Mouse (Mus musculus): ENCODE measurements at regions not wholly inside any gene's neighbourhood (a gene's known extent, or its start where the extent isn't known, plus 50 kb on each side); places are given as distances from the start of the nearest gene placed in this dataset.
A peak's percentile ranks its signal among the peaks of the same experiment; 100 is the strongest.
"Not testable (repeated sequence)": the region's sequence is repeated elsewhere in the genome, so short reads cannot be mapped to it uniquely, and the experiment has no call there.

DNA sequence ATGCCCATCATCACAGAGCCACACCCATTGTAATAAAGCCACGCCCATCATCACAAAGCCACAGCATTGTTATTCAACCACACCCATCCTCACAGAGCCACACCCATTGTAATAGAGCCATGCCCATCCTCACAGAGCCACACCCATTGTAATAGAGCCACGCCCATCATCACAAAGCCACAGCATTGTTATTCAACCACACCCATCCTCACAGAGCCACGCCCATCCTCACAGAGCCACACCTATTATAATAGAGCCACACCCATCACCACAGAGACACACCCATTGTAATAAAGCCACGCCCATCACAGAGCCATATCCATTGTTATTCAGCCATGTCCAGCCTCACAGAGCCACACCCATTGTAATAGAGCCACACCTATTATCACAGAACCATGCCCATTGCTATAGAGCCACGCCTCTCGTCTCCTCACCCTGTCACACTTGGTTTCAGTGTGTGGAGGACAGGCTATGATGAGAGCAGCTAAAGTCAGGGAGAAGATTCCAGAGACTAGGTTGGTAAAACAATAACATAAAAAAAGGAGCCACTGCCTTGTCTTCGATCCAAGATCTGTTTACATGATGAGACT, 85.6 kb downstream of the Gxylt1 start:
- no peak for DNase-seq (ENCODE audit: low spot score in 2 of 2)
- intact Hi-C loops (cut with DNase I) = no loop called here

DNA sequence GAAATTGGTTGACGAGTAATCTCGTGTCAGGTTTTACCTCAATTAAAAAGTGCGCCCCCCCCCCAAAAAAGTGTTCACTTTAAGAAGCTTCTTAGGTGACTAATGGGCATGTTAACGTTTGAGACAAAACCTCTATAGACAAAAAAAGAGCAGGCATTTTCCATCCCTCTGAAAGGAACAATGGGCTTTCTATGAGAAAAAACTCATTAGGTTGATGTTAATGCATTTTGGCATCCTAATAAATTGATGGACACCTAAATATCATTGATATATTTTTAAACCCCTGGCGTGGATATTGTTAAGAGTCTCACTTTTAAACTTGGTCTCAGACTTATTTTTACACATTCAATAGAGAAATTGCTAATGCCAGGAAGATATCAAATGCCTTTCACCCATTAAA, 98.8 kb downstream of the Gxylt1 start:
- intact Hi-C loops (cut with DNase I) = no loop called here
- DNase-seq (ENCODE audit: low spot score in 2 of 2) = no peak

DNA sequence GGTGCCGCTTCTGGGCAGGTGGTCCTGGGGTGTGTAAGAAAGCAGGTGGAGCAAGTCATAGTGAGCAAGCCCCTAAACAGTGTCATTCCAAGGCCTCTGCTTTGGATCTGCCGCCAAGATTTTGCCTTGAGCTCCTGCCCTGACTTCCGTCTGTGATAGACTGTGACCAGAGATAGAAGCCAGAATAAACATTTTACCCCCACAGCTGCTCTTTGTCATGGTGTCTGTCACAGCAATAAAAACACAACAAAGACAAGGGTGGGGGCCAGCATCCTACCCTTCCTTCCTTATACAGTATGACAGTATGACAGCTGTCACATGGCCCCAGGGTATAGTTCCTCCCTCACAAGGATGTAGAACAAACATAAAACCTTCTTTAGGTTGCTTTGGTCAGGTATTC, 106.2 kb downstream of the Gxylt1 start:
- no peak for DNase-seq (ENCODE audit: low spot score in 2 of 2)
- intact Hi-C loops (cut with DNase I) = no loop called here

DNA sequence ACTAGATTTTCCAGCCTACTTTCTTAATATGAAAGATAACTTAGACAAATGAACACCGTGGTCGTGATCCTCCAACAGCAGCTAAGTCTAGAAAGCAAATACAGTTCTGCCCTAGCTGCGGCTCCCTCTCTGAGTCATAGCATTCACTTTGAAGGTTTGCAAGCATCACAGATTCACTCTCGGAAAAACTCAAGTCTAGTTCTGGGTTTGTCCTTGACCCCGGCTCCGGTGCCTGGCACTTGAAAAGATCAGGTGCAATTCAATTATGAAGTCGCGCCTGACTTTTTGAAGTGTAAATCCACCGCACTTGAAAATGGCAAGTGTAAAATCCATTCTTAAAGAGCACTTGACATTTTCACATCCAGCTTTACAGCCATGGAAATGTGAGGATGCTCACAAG, 107.5 kb downstream of the Gxylt1 start:
- DNase-seq (ENCODE audit: low spot score in 2 of 2) = no peak
- intact Hi-C loops (cut with DNase I) = no loop called here

DNA sequence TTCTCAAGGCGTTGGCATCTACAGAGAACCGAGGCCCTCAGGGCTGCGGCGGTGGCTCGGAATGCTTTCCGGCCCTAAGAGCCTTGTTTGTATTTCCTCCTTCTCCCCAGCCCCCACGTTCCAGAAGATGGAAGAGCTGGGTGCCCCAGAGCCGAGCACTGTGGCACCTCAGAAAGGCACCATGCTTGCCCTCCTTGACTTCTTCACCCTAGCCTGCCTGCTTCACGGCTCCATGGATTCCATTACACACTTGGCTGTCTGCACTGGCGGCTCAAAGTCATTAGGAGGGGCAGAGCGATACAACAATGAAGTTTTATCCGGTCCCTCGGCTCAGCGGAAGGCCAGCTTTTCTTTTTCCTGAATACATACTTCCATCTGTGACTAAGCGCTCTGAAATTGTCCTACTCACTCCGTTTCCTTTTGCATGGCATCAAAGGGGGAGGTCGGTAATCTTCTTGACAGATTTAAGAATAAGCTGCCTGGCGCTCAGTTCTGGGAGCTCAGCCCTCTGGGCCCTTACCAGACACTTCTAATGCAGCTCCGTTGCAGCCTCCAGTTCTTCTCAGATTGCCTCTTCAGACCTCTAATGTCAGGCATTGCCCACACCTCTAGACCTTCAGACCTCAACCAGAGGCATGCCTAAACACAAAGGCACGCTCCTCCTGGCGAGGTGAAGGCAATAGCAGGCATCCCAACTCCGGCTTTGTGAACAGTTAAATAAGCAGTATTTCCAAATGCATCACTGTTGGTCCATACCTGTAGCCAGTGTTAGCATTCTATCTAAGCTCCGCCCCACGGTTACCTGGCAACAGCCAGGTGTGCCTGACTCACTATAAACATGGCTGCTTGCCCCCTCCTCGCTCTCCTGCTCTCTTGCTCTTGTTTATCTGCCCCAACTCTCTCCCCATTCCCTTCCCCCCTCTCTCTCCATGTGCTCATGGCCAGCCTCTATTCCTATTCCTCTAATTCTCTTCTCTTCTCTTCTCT, 112.8 kb downstream of the Gxylt1 start:
- intact Hi-C loops (cut with DNase I) = no loop called here
- DNase-seq (ENCODE audit: low spot score in 2 of 2) = no peak

DNA sequence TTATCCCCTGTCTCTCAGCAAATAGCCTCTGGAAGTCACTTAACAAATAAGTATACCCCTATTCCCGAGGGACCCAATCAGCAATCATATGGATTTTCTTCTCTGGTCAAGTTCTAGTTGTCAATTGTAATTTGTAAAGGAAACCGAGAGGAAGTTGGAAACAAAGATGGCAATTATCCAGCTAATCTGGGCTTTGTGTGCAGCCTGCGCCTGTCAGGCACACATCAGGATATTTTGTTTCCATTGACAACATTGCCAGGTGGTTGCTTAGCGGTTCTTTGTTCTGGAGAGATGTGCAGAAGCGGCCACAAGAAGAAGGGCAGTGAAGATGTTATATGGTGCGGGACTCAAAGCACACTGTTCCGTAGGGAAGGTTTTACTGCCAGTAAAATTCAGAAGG, 113.7 kb downstream of the Gxylt1 start:
- DNase-seq (ENCODE audit: low spot score in 2 of 2) = no peak
- intact Hi-C loops (cut with DNase I) = no loop called here

DNA sequence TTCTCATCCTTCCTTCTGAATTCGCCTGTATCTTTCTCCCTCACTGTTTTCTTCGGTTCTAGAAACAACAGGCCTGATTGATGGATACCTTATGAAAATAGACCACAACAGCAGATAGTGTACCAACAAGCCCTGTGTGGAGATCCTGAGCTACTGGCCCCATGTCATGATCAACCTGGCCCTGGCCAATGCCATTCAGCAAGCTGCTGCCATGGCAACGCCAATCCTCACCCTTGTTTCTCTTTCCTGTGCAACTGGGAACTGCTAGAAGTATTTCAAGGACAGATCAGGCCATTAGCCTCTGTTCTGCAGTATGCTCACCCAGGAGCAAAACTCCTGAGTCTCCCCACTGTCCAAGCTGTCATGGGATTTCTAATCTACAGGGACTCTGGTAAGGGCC, 119.2 kb downstream of the Gxylt1 start:
- DNase-seq (ENCODE audit: low spot score in 2 of 2) = no peak
- intact Hi-C loops (cut with DNase I) = no loop called here

DNA sequence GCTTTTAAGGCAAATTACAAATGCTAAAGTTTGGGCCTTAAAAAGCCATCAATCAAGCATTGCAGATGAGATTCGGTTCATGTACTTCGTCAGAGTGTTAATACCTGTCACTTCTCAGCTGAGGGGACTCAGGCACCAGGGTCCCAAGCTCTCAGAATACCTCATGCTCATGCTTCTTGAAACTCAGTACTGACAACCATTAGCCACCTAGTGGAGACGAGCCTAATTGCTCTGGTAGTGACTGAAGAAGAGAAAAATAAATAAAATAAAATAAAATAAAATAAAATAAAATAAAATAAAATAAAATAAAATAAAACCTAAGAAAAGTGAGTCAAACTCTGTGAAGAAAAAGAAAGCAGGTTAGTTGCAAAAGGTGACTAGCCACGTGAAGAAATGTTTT, 121.0 kb downstream of the Gxylt1 start:
- no peak for DNase-seq (ENCODE audit: low spot score in 2 of 2)
- intact Hi-C loops (cut with DNase I) = no loop called here

DNA sequence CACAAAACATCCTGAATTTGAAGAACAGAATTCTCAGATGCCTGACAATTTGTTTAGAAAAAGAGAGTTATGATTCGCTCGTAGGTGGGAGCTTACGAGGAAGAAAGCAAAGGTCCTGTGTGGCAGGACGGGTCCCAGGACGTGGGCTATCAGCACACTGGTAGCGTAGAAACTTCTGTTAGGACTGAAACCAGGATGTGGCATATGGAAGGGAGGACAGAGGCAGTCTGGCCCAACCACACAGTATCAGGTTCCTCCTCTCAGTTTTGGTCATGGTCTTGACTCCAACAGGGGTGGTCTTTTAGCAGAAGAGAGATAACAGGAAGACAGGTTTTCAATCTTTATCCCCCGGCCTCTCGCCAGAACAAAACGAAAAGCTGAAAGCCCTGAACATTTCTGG, 130.1 kb downstream of the Gxylt1 start:
- no peak for DNase-seq (ENCODE audit: low spot score in 2 of 2)
- intact Hi-C loops (cut with DNase I) = no loop called here

DNA sequence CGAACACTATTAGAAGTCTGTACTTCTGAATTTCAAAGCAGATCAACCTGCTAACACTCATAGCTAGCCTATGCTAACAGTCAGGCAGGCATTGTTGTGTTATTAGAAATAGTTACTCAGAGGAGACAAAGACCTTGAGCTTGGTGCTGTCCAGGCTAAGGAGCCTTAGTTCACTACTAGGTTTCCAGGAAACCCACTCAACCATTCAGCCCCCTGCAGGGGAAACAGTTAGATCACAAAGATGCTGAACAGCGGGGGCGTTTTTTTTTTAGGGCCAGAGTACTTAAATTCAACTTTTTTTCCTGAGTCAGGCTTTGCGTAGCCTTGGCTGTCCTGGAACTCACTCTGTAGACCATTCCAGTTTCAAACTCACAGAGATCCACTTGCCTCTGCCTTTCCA, 130.7 kb downstream of the Gxylt1 start:
- no peak for DNase-seq (ENCODE audit: low spot score in 2 of 2)

DNA sequence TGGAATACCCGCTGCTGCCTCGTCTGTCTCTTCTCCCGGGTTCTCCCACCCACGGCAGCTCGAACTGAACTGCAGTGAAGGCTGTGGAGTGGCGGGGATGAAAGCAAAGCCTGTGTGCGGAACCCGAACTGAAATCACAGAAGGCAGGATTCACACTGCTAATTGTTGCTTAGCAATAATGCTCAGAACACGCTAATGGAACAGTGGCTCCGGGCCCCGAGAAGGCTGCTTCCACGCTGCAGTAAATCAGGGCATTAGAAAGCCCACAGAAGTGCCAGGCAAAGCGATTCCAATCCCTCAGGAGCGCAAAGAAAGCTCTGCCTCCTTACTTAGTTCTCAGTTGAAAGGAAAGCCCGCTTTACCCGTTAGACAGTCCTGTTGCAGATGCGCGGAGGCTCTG, 141.6 kb downstream of the Gxylt1 start:
- intact Hi-C loops (cut with DNase I) = no loop called here
- DNase-seq (ENCODE audit: low spot score in 2 of 2) = peak; percentile 50 to 59

More for the DNA sequence above, 130.7 kb downstream of the Gxylt1 start:
- intact Hi-C loops (cut with DNase I) = no loop called here

DNA sequence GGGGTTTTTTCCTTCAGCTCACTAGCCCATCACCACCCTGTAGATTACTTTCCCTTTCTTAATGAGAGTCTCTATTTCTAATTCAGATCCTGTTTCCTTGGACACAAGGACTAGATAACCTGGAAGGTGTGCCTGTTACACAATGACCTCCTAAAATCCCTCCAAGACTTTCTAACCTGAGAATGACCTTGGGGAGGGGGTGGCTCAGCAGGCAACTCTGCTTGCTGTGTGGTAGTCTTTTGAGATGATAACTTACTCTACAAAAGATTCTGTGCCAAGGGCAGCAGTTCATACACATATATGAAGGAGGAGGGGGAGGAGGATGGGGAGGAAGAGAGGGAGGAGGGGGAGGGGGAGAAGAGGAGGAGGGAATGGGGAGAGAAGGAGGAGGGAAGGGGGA, 143.9 kb downstream of the Gxylt1 start:
- intact Hi-C loops (cut with DNase I) = no loop called here
- DNase-seq (ENCODE audit: low spot score in 2 of 2) = no peak

DNA sequence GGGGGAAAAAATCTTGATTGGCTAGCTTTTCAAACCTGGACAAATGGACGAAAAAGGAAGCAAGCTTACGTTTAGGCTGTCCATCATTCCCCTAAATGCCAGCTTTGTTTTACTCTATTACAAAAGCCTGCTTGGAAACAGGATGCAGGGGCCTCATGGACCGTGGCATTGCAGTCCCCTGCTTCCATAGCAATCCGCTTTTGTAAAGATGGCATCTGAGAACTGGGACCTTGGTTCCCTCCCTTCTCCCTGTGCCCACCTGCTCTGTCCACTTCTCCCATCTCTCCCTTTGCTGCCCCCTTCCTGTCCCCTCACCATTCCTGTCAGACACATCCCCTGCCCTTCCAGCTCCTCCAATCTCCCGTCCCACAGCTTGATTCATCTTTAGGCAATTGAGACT, 149.7 kb downstream of the Gxylt1 start:
- intact Hi-C loops (cut with DNase I) = no loop called here
- no peak for DNase-seq (ENCODE audit: low spot score in 2 of 2)

DNA sequence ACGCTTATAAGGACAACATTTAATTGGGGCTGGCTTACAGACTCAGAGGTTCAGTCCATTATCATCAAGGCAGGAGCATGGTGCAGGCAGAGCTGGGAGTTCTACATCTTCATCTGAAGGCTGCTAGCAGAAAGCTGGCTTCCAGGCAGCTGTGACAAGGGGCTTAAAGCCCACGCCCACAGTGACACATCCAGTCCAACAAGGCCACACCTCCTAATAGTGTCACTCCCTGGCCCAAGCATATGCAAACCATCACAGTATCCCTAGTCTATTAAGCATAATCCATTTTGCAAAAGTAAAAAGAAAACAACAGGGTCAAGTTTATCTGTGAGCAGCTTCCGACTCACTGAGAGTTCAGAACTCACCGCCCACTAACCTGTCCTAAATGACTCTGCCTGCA, 153.8 kb downstream of the Gxylt1 start:
- intact Hi-C loops (cut with DNase I) = no loop called here
- DNase-seq (ENCODE audit: low spot score in 2 of 2) = no peak

DNA sequence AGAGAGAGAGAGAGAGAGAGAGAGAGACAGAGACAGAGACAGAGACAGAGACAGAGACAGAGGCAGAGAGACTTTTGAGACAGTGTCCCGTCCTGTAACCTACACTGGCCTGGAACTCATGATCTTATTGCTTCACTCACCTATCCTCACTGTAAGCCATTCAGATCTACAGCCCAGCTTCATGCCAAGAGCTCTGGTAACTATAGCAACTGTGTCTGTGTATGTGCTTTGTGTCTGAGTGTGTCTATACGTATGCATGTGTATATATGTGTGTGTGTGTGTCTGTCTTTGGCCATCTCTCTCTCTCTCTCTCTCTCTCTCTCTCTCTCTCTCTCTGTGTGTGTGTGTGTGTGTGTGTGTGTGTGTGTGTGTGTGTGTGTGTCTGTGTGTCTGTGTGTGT, 157.2 kb downstream of the Gxylt1 start:
- intact Hi-C loops (cut with DNase I); DNase-seq (ENCODE audit: low spot score in 2 of 2): not testable (repeated sequence)

DNA sequence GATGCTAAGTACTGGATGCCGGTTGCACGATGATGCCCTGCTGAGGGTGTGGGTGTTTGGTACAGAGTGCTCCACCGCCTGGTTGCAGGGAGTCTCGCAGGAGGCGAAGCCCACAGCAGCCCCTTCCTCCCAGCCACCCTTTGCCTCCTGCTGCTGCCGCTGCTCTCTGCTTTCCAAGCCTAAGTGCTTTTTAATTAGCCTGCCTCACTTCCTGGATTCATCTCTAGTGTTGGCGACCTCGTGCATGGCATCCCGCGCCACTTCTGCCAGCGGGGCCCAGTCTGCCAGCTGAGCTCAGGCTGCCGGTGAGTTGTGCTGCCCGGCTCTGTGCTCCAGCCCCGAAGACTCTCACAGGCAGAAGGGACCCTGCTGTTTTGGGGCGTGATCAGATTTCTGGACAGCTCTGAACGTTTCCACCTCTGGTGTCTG, 159.3 kb downstream of the Gxylt1 start:
- intact Hi-C loops (cut with DNase I) = no loop called here
- peak; percentile 8 to 41 for DNase-seq (ENCODE audit: low spot score in 2 of 2)

DNA sequence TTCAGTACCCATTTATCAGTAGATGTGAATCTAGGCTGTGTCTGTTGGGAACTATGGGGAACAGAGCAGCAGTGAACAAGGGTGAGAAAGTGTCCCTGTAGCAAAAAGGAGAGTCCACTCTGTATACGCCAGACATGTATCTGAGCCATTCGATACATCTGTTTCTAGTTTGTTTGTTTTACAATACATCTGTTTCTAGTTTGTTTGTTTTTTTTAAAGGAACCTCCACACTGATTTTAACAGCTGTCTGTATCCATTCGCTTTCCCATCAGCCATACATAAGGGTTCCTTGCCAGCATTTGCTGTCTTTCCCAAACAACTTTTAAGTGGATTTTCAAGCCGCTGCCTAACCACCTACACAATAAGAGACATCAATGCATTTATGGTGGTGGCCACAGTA, 170.0 kb downstream of the Gxylt1 start:
- intact Hi-C loops (cut with DNase I) = no loop called here

DNA sequence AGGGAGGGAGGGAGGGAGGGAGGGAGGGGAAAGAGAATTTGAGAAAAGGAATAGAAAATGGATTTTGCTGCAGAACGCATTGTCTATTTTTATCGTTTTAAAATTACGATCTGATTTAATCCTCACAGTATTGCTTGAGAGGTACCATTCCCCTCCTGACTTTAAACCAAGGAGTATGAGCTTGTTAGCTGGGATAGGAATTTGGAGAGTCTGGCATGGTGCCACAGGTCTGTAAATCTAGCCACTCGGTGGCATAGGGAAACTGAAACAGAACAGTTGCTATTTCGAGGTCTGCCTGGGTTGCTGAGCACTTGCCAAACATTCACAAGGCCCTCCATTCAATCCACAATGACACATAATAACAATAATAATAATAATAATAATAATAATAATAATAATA, 171.6 kb downstream of the Gxylt1 start:
- intact Hi-C loops (cut with DNase I) = no loop called here
- DNase-seq (ENCODE audit: low spot score in 2 of 2) = no peak

More for the DNA sequence above, 170.0 kb downstream of the Gxylt1 start:
- DNase-seq (ENCODE audit: low spot score in 2 of 2) = no peak

DNA sequence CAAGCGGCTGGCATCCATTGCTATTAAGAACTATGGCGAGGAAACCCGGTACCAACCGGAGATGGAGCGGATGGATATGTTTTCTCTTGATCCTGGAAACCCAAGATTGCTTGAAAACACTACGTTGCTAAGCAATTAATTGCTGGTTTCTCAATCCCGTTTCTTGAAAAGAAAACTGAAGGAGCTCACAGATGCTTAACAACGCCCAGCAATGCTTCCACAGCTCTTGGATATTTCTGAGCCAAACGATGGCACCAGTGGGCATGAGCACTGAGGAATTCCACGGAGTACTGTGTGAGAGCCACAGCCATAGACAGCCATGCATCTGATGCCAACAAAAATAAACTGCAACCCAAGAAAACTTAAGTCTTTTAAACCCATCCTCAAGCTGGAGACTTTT, 173.1 kb downstream of the Gxylt1 start:
- intact Hi-C loops (cut with DNase I) = no loop called here
- DNase-seq (ENCODE audit: low spot score in 2 of 2) = peak; percentile 11 to 61

DNA sequence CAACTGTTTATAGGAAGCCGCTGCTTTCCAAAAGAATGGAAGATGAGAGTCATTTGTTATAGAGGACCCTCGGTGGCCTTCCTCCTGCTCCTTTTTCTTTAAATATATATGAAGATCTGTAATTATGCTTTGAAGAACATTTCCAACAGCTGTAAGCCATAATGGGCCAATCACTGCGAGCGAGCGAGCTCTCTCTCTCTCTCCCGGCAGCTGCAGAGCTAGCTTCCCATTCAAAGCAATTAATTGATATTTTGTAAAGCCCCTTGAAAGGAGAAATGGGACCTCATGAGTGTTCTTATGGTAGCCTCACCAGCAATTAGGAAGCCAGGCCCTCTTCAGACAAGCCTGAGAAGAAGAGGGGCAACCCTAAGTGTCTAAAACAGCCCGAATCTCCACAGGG, 174.1 kb downstream of the Gxylt1 start:
- no peak for DNase-seq (ENCODE audit: low spot score in 2 of 2)
- intact Hi-C loops (cut with DNase I) = no loop called here

DNA sequence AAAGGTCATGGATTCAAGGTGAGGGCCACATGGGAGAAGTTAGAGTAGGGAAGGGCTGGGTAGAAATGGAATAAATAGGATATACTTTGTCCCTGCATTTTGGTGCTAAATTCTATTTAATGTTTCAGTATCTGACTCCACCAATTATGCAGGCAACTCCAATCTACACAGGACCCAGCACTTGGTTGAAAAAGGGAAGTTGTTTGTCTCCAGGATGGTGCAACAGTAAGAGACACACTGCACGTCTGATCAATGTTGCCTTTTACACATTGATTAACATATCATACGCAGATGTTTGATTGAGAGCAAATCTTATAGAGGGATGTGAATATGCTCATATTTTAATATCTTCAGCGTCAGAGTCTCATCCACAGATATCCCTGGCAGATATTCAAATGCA, 175.1 kb downstream of the Gxylt1 start:
- DNase-seq (ENCODE audit: low spot score in 2 of 2) = no peak
- intact Hi-C loops (cut with DNase I) = no loop called here

Data from left cerebral cortex, postnatal 14 days (tissue).